Mouse (Mus musculus) natural killer cell, adult 2 months (primary cell): ENCODE measurements around the gene Mosmo.
"Not testable (repeated sequence)": the region's sequence is repeated elsewhere in the genome, so short reads cannot be mapped to it uniquely, and the experiment has no call there.

Experiments
- DNase-seq, 2 experiments: peaks; one replicate each; pipeline ENCODE4 v3.0.0; 2022; ENCODE audit warnings: low spot score in 2 of 2

Gene Mosmo

GRCm38 (mm10) chr7:120703888-120704287 is 26.5 kb downstream of the Mosmo start:
- DNase-seq: peak in 1 of 2 experiments; percentile 18

GRCm38 (mm10) chr7:120712071-120712470 is 34.7 kb downstream of the Mosmo start:
- DNase-seq: no peak

- DNase-seq: no peak
These were observed 35.8 kb downstream of the Mosmo start for GRCm38 (mm10) chr7:120713225-120713624.

- DNase-seq: not testable (repeated sequence)
These were observed 36.5 kb downstream of the Mosmo start for GRCm38 (mm10) chr7:120713951-120714350.

- no peak for DNase-seq
These were observed 39.8 kb downstream of the Mosmo start for GRCm38 (mm10) chr7:120717261-120717660.

- no peak for DNase-seq
These were observed 43.6 kb downstream of the Mosmo start for GRCm38 (mm10) chr7:120721051-120721450.

GRCm38 (mm10) chr7:120721456-120721855 is 44.0 kb downstream of the Mosmo start:
- no peak for DNase-seq

- DNase-seq: no peak
These were observed 44.6 kb downstream of the Mosmo start for GRCm38 (mm10) chr7:120722063-120722462.

- DNase-seq: no peak
These were observed 45.4 kb downstream of the Mosmo start for GRCm38 (mm10) chr7:120722839-120723278.

- peak; percentile 30 to 54 for DNase-seq
These were observed 50.2 kb downstream of the Mosmo start for GRCm38 (mm10) chr7:120727581-120727980.

GRCm38 (mm10) chr7:120729635-120730034 is 52.2 kb downstream of the Mosmo start:
- DNase-seq: no peak

GRCm38 (mm10) chr7:120732906-120733305 is 55.5 kb downstream of the Mosmo start:
- no peak for DNase-seq

GRCm38 (mm10) chr7:120739018-120739417 is 61.6 kb downstream of the Mosmo start, which contains the start of gene Vwa3a:
Gene Vwa3a (plus strand): TSS chr7:120739318.
- DNase-seq: no peak

GRCm38 (mm10) chr7:120739558-120740101 is 62.2 kb downstream of the Mosmo start:
- DNase-seq: no peak

GRCm38 (mm10) chr7:120743366-120744351 is 66.2 kb downstream of the Mosmo start:
- DNase-seq: no peak

GRCm38 (mm10) chr7:120744606-120745005 is 67.2 kb downstream of the Mosmo start:
- DNase-seq: no peak

- DNase-seq: no peak
These were observed 68.6 kb downstream of the Mosmo start for GRCm38 (mm10) chr7:120746029-120746428.

- DNase-seq: no peak
These were observed 69.4 kb downstream of the Mosmo start for GRCm38 (mm10) chr7:120746821-120747220.

- DNase-seq: no peak
These were observed 71.1 kb downstream of the Mosmo start for GRCm38 (mm10) chr7:120748478-120748877.

- DNase-seq: no peak
These were observed 73.9 kb downstream of the Mosmo start for GRCm38 (mm10) chr7:120751330-120751729.

GRCm38 (mm10) chr7:120751906-120752305 is 74.5 kb downstream of the Mosmo start:
- no peak for DNase-seq

- DNase-seq: peak; percentile 65 to 73
These were observed 77.3 kb downstream of the Mosmo start for GRCm38 (mm10) chr7:120754671-120755070.

GRCm38 (mm10) chr7:120767369-120767768 is 90.0 kb downstream of the Mosmo start:
- no peak for DNase-seq
